Mouse (Mus musculus) megakaryocyte-erythroid progenitor cell, adult 5-6 weeks (primary cell): ENCODE measurements around the gene Ep400. TPM values are rescaled to one million over a fixed set of nuclear protein-coding genes. Genes with fewer than 3 reads are reported as not detected.

Experiments
- ATAC-seq: replicated peaks from 2 replicates; pipeline ENCODE4 v1.8.0; 2016; ENCODE audit warnings: mild to moderate bottlenecking, inconsistent platforms; ENCODE audit not compliant: severe bottlenecking, poor library complexity, low FRiP score, low TSS enrichment
- total RNA-seq, 2 experiments: library from RNA; stranded (forward) in 1 of 2; stranded (reverse) in 1 of 2; fragments of 200-1000, 215-1000 nt in 1 of 2; fragments of >200 nt in 1 of 2; fragmentation: Nextera tagmentation in 1 of 2; gene quantifications; 2 replicates each; pipeline ENCODE4 v1.2.3; 2014 to 2017

The Ep400 gene
- total RNA-seq (2014; fragmentation: Nextera tagmentation) (181 and 186 TPM in 2 replicates), total RNA-seq (2017) (56.0 and 71.6 TPM in 2 replicates)

DNA sequence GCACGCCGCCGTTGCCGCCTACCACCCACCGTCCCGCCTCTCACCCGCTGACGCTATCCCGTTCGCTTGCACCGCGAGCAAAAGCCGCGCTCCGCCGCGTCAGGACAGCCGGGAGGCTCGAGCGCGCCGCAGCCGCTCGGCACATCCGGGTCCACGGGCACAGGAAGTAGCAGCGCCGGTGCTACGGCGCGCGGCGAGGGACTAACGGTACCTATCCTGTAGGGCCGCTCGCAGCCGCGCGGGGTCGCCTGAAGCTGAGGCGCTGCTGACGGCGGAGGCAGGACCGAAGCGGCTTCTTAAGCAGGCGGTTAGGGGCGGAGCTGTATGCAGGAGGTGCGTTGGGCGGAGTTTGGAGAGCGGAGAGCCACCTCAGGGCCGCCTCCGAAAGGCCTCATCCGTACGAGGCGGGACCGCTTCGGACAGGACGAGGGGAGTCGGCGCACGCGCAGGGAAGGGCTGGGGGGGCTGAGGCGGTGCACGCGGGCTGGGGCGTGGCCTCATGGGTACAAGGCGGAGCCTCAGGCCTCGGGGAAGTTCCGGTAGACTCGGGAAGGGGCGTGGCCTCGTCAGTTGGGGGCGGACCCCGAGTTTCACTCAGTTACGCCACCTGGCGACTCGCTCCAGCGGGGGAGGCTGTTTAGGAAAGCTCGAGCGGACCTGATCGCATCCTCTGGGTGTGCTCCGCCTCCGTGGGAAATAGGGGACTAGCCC is at the start of gene Ep400:
Ep400 (minus strand) TSS at position 270 of the 711 bp plus-strand sequence.
- peak; percentile 95 for ATAC-seq

GRCm38 (mm10) chr5:110809667-110810325 is 39.3 kb upstream of the Ep400 start, which contains the start of gene Ulk1:
Ulk1 (minus strand) TSS chr5:110810097.
- ATAC-seq: peak; percentile 89

DNA sequence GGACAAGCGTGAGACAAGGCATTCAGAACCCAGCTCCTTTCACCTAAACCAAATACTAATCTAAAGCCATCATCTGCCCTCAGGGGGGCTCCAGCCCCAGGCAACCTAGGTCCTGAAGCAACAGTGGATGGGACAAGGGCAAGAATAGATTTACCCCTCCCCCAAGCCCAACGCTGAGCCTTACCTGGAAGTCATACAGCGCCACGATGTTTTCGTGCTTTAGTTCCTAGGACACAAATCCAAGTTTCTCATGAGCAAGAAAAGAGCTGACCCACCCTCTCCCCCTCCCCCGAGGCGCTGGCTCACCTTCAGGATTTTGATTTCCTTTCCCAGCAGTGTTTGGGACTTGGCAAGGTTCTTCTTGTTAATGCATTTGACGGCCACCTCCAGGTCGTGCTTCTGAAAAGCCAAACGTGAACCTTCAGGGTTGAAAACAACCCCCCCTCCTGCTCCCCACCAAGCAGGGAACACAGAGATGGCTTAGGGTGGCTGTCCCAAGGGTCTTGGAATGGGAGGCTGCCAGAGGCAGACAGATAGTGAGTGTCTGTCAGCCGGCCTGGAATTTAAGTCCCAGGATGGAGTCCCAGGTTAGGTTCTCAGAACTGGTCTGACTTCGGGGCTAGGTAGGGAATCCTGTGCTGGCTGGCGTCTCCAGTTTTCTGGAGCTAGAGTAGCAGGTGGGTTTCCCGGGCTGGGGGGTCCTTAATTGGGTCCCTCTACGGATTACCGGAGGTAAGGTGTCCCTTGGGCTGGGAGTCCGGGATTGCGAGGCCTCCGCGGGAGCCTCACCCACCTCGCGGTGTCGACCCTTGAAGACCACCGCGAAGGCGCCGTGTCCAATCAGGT is 38.5 kb upstream of the Ep400 start:
- no peak for ATAC-seq

GRCm38 (mm10) chr5:110808061-110808631 is 37.6 kb upstream of the Ep400 start:
- peak; percentile 67 for ATAC-seq

DNA sequence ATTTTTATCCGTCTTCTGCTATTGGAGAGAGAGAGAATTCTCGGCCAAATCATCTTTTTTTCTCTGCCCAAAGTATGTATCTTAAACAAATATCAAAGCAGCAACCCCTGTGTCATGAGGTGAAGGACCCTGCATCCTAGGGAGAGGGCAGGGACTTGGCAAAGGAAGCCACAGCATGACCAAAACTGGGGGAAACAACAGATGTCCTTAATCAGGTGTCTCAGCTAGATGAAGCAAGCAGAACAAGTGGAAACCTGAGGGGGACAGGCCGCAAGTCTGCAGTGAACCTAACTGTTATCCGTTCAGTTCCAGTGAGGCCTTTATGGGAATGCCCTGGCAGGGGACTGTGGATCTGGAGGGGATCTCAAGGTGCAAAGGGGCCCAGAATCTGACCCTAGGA is 36.9 kb upstream of the Ep400 start:
- ATAC-seq: no peak

DNA sequence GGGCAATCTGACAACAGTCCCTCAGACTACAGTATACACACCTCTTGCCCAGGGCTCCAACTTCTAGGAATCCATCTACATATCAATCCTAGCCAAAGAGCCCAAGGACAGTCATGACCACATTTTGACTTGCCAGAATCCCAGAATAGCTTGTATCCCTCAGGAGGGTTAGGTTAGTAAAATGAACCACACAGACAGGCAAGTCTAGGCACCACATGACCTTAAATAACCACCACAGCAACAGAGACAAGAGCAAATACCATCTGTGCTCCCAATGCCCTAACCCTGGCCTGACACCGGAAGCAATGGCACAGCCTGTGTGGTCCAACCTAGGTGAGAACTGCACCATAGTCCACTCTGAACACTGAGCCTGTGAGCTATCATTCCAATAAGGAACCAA is 36.2 kb upstream of the Ep400 start:
- ATAC-seq: no peak

- ATAC-seq: no peak
Observed at GRCm38 (mm10) chr5:110806154-110806553, 35.6 kb upstream of the Ep400 start.

DNA sequence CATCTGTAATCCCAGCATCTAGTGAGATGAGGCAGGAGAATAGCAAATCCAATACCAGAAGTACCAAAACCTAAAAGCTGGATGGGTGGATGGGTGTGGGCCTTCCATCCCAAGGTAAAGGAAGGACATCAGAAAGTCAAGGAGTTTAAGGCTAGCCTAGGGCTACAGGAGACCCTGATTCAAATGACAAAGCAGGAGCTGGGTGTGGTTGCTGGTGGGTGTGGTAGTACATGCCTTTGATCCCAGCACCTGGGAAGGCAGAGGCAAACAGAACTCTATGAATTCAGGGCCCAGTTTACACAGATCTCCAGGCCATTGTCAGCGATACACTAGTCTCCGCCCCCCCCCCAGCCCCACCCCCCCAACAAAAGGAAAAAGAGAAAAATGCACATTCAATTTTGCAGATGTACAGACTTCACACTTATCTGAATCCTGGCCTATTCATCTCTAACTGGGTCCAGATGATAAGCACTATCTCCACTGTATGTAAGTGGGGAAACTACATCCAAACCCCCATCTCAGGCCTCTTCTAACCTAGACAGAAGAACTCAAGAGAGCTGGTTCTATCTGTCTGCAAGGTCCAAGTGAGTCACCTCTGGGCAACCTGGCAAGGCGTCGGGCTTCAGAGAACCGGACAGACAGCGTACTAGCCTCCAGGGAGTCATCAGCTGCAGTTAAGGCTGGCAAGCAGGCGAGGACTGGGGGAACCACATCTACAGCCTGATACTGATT is 33.7 kb upstream of the Ep400 start:
- ATAC-seq: peak; percentile 7; the same call in 1 of the 2 replicates

GRCm38 (mm10) chr5:110802809-110803208 is 32.3 kb upstream of the Ep400 start:
- peak; percentile 30; the same call in 1 of the 2 replicates for ATAC-seq

DNA sequence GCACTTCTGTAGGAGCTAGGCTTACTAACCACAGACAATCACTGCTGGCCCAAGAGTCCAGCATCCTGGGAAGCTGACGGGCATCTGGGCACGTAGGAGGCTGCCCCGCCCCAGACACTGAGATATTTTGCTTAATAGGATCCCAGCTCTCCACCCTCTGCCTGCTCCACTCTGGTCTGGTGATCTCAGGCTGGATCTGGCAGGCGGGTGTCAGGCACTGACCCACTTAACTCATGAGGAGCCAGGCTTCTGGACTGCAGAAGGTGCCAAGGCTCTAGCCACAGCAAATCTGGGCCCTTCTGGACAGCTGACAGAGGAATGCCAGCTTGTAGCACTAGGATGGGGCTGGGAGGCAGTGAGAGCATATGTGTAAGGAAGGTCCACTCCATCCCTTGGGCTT is 31.7 kb upstream of the Ep400 start:
- ATAC-seq: no peak

DNA sequence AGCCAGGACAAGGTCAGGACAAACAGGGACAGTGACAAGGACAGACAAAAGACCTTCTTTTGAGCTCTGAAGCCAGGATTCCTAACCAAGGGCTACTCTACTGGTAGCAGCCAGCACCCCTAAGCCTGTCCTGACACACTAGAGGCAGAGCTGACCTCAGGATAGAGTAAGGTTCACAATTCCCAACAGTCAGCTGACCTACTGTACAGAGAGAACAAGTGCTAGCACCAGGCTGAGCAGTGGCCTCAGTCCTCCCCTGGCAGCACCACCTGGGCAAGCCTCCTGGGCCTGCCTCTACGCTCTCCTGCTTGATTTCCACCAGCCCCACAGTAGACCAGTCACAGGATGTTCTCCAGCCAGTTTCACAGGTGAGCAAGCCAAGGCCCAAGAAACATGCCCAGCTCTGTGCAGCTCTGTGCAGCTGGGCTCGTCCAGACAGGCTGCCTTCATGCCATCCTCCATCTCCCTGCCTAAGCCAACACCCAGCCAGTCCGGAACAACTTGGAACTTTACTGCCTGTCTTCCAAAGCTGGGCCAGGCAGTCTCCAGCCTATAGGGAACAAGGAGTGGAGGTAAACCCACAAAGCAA is 30.6 kb upstream of the Ep400 start:
- ATAC-seq: no peak

DNA sequence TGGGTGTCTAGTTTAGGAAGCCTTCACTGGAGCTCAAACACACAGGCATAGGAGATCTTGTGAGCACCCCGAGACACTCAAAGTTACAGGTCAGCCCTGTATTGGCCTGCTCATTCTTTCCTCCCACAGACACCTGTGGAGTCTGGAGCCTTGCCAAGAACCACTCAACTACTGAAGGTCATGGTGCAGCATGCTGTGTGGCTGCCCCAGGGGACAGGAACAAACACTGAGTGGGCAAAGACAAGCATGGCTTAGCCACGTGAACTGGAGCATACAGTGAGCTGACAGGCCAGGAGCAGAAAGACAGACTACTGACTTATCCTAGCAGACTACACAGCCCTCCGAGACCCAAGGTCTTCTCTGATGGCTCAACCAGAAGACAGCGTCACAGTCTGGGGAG is 27.2 kb upstream of the Ep400 start:
- ATAC-seq: no peak

- no peak for ATAC-seq
Observed at GRCm38 (mm10) chr5:110794363-110794762, 23.8 kb upstream of the Ep400 start.

GRCm38 (mm10) chr5:110788684-110789083 is 18.2 kb upstream of the Ep400 start:
- peak; percentile 79 for ATAC-seq

GRCm38 (mm10) chr5:110786081-110786835 is 15.7 kb upstream of the Ep400 start:
- ATAC-seq: 0 out of 2 replicates have a peak, but pooled peaks have one; percentile 39

DNA sequence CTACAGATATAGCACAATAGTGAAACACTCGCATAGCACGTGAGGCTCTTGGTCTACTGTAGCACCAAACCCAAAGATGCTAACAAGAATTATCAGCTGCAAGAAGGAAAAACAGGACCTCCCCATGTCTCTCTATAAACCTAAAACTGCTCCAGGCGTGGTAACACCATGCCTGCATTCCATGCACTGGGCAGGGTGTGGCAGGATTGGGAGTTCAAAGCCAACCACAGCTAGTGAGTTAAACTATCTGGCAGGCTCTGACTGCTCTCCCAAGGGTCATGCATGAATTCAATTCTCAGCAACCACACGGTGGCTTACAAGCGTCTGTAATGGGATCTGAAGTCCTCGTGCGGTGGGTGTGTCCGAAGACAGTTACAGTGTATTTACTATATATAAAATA is 12.6 kb upstream of the Ep400 start:
- ATAC-seq: no peak

- no peak for ATAC-seq
Observed at GRCm38 (mm10) chr5:110781529-110782238, 11.2 kb upstream of the Ep400 start.
